Mouse (Mus musculus) ES-E14 (cell line): ENCODE results near the gene Gbx2. TPM values are rescaled to one million over a fixed set of nuclear protein-coding genes. Genes with fewer than 3 reads are reported as not detected.

Experiments used
- DNase-seq: peaks from one replicate; pipeline ENCODE4 v3.0.0-alpha.2; 2013; ENCODE audit warnings: low read depth, low spot score
- H3K27ac ChIP-seq: 2 replicates; pipeline ENCODE4 v1.5.1; 2012; ENCODE audit warnings: low read depth, mild to moderate bottlenecking, low read length, moderate library complexity, mixed read lengths; ENCODE audit not compliant: poor library complexity, insufficient read depth, severe bottlenecking
- H3K36me3 ChIP-seq: 2 replicates; pipeline ENCODE4 v1.6.1; 2012; ENCODE audit warnings: mild to moderate bottlenecking, low read length, moderate library complexity, mixed read lengths; ENCODE audit not compliant: control insufficient read depth, poor library complexity, insufficient read depth, severe bottlenecking
- H3K4me1 ChIP-seq, 2 experiments: fragments of 150-350 bp in 1 of 2; sonication (generic) in 1 of 2; 2 replicates each; pipeline ENCODE4 v1.6.1; 2012; ENCODE audit warnings: low read length in 2 of 2, mild to moderate bottlenecking in 1 of 2, mixed read lengths in 1 of 2; ENCODE audit not compliant: control insufficient read depth in 2 of 2, insufficient read depth in 2 of 2, poor library complexity in 1 of 2
- H3K4me3 ChIP-seq, 2 experiments: fragments of 150-350 bp in 1 of 2; sonication (generic) in 1 of 2; 2 replicates each; pipeline ENCODE4 v1.5.1; 2012; ENCODE audit warnings: low read length in 2 of 2, low read depth in 1 of 2, mild to moderate bottlenecking in 1 of 2, mixed read lengths in 1 of 2; ENCODE audit not compliant: insufficient read depth in 1 of 2, poor library complexity in 1 of 2, severe bottlenecking in 1 of 2
- H3K9ac ChIP-seq: 2 replicates; pipeline ENCODE4 v1.6.1; 2012; ENCODE audit warnings: low read depth, mild to moderate bottlenecking, low read length, mixed read lengths; ENCODE audit not compliant: poor library complexity, insufficient read depth, severe bottlenecking
- H3K9me3 ChIP-seq: fragments of 150-350 bp; sonication (generic); 2 replicates; pipeline ENCODE4 v1.6.1; 2012; ENCODE audit warnings: low read depth, mild to moderate bottlenecking, low read length; ENCODE audit not compliant: control insufficient read depth, insufficient read depth
- CHD2 ChIP-seq: IDR thresholded peaks from 2 replicates; pipeline ENCODE4 v1.6.1; 2014; ENCODE audit warnings: mild to moderate bottlenecking, low read depth, low read length, inconsistent platforms
- HCFC1 ChIP-seq: IDR thresholded peaks from 2 replicates; pipeline ENCODE4 v1.6.1; 2012; ENCODE audit warnings: low read length, inconsistent platforms, borderline replicate concordance; ENCODE audit not compliant: insufficient read depth
- MAFK ChIP-seq: IDR thresholded peaks from 2 replicates; pipeline ENCODE4 v1.6.1; 2014; ENCODE audit warnings: mild to moderate bottlenecking, low read depth, low read length, inconsistent platforms; ENCODE audit not compliant: insufficient read depth
- ZC3H11A ChIP-seq: IDR thresholded peaks from 2 replicates; pipeline ENCODE4 v1.6.1; 2012; ENCODE audit warnings: low read depth, mild to moderate bottlenecking, inconsistent platforms, low read length, borderline replicate concordance
- ZNF384 ChIP-seq: IDR thresholded peaks from 2 replicates; pipeline ENCODE4 v1.6.1; 2012; ENCODE audit warnings: low read depth, low read length, inconsistent platforms
- in situ Hi-C, 2 experiments: fragments of 600-800 bp; cut with MboI; formaldehyde crosslinking; loops; one replicate each; pipeline ENCODE4 v1.15.1; 2025; ENCODE audit warnings: low sequenced_read_pairs in 2 of 2, inconsistent platforms in 1 of 2; ENCODE audit not compliant: unreplicated experiment in 2 of 2
- total RNA-seq: library from RNA; depleted of rRNA; stranded (reverse); fragments of 300-350 nt; gene quantifications from 2 replicates; pipeline ENCODE4 v1.2.3, GENCODE M21; 2012

The Gbx2 gene
- total RNA-seq, 1 experiment = 27.9 TPM

DNA sequence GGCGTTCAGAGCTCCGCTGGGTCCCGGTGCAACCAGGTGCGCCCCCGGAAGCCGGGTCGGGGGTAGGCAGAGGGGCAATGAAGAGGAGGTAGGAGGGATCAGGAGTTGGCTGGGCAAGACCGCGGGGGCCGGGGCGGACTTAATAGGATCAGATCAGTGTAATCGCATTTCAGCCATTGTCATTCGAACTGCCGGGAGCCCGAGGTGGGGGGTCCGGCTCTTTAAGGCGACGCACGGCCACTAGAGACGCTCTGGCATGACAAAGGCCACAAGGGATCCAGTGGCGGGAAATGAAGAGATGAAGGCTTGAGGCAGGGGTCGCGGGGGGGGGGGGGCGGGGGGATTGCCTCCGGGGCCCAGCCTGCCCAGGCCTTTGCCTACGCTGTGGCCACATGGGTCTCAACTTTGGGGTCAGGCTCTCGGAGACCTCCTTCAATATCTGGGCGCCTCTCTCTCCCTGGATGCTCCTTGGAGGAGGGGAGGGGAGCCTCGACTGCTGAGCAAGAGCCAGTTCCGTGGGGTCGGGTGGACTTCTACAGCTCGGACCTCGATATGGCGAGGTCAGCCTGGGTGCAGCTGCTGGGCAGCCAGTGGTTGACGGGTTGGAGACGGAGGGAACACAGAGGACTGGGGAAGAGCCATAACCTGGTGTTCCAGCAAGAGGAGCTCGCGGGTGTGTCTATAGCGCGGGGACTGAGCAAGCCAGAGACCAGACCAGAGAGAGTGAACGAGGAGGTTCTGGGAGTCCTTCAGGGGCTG, 7.9 kb downstream of the Gbx2 start:
- Histone ChIP-seq H3K27ac (no peak overlapping the region), H3K36me3 (peaks cover 5% of the 10 kb centered on the region; the same call in 1 of the 2 replicates), H3K4me3 (peak overlapping the region; percentile 22 to 25; a peak in 3 of 4 replicates), H3K9me3 (no peaks in the 10 kb centered on the region), H3K4me1 (peaks cover 5 to 21% of the 10 kb centered on the region in 2 experiments; a peak in 2 of 4 replicates), H3K9ac (peak overlapping the region; percentile 9; the same call in 1 of the 2 replicates)
- TF ChIP-seq ZC3H11A = no peak
- no peak for TF ChIP-seq HCFC1
- TF ChIP-seq ZNF384 = no peak
- TF ChIP-seq CHD2 = no peak
- no peak for TF ChIP-seq MAFK
- in situ Hi-C loops = no loop called here
- DNase-seq = no peak

DNA sequence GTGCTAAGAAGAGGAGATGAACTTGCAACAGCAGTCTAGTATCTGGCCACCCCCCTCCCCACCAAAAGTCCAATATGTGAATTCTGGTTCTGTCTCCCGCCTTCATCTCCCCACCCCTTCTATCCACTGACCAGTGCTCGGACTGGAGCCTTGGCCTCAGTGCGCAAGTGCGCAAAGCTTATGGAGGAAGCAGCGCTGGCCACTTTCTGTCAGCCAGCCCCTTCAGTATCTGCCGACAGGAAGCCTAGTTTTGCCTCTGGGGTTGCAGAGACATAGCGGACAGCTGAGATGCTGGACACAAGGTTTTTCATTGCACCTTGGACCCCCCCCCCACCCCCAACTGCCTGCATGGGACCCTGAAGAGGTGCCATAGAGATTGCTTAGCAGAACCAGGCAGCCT, 8.7 kb downstream of the Gbx2 start:
- no peak overlapping the region for H3K27ac ChIP-seq
- peaks cover 5 to 26% of the 10 kb centered on the region in 2 experiments; a peak in 2 of 4 replicates for H3K4me1 ChIP-seq

DNA sequence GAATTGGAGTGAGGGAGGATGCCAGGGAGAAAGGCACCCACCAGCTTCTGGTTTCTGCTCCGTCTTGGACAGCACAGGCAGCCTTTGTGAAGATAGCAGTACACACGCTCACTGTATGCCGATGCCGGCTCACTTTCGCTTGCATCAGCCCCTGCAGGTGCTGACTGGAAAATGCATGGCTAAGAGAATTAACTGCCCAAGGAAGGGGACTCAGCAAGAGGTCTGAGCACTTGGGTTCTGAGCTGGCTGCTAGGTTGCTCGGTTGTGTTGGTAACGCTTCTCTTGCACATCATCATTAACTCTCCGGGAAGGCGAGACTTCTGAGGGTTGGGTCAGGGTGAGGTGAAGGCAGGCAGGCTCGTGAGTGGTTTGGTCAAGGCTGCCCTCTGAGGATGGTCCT, 9.2 kb downstream of the Gbx2 start:
- no peaks in the 10 kb centered on the region for H3K9me3 ChIP-seq
- no peak overlapping the region for H3K4me3 ChIP-seq
- H3K9ac ChIP-seq = no peak overlapping the region
- in situ Hi-C loops = no loop called here
- no peak for TF ChIP-seq ZNF384
- no peak for TF ChIP-seq ZC3H11A
- no peak for TF ChIP-seq MAFK
- TF ChIP-seq CHD2 = no peak
- TF ChIP-seq HCFC1 = no peak
- H3K36me3 ChIP-seq = peaks cover 2% of the 10 kb centered on the region; the same call in 1 of the 2 replicates
- DNase-seq = no peak
- peaks cover 5 to 25% of the 10 kb centered on the region in 2 experiments; a peak in 2 of 4 replicates for H3K4me1 ChIP-seq
- H3K27ac ChIP-seq = no peak overlapping the region

More for the DNA sequence above, 8.7 kb downstream of the Gbx2 start:
- no peak for DNase-seq
- no peak for TF ChIP-seq HCFC1
- TF ChIP-seq CHD2 = no peak
- no peak for TF ChIP-seq ZNF384
- TF ChIP-seq ZC3H11A = no peak
- no peak for TF ChIP-seq MAFK
- no peaks in the 10 kb centered on the region for H3K9me3 ChIP-seq
- no peak overlapping the region for H3K4me3 ChIP-seq
- in situ Hi-C loops = no loop called here
- no peak overlapping the region for H3K9ac ChIP-seq
- H3K36me3 ChIP-seq = peaks cover 4% of the 10 kb centered on the region; the same call in 1 of the 2 replicates

DNA sequence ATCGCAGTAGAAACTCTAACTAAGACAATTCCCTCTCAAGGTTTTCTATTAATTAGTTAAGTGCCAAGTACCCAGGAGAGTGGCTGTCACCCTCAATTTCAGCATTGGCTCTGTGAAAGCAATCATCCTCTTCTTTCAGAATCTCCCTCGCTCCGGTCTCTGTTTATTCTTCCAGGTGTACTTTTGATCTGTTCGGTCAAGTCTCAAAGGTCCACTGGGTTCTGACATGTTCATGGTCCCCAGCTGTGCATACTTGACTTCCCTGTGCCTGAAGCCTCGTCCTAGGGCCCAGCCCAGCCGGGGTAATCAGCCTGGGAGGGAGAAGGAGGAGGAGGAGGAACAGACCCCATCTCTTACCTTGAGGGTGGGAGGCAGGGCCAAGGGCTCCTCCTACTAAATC, 11.8 kb downstream of the Gbx2 start:
- H3K9me3 ChIP-seq = no peaks in the 10 kb centered on the region
- in situ Hi-C loops = no loop called here
- DNase-seq = no peak
- H3K36me3 ChIP-seq = no peaks in the 10 kb centered on the region
- peaks cover 5 to 15% of the 10 kb centered on the region in 2 experiments; a peak in 2 of 4 replicates for H3K4me1 ChIP-seq
- no peak overlapping the region for H3K27ac ChIP-seq
- H3K9ac ChIP-seq = no peak overlapping the region
- H3K4me3 ChIP-seq = no peak overlapping the region
- no peak for TF ChIP-seq ZNF384
- TF ChIP-seq HCFC1 = no peak
- no peak for TF ChIP-seq ZC3H11A
- no peak for TF ChIP-seq MAFK
- TF ChIP-seq CHD2 = no peak
